ENCODE assay signal across 19 mouse cellular contexts in the genomic region with DNA sequence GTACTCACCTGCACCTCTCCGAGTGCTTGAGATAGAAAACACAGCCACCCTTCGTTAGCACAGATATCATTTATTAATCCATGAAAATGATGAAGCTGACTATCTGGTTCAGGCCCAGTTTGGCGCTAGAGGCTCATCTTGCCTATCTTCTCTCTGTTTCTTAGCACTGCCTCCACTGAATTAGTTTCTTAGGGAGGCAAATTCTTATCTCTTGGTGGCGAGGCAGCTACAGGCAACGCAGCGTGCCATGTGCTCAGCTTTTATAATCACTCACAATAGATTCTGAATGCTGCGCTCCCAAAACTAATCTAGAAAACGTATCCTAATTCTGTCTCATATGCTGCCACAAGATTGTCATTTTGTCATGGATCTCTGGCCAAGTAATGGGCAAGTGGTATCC. TPM values are rescaled to one million over a fixed set of nuclear protein-coding genes. Genes with fewer than 3 reads are reported as not detected.
DNase-seq lines count a peak whose midpoint lies in the region; ATAC-seq and TF ChIP-seq lines count a peak whose summit lies in the region.
"Had no signal": no experiment of that assay in that cellular context is flagged by ENCODE, and none has a peak within 500 bp of the region (broad histone marks: within the 10 kb centered on the region; RNA-seq: fewer than 3 reads in every experiment).

No protein-coding gene starts in this region.

- no peak overlapping the region for H3K4me3 ChIP-seq in MEL (ENCODE audit: control insufficient read depth in 1 of 2, insufficient read depth in 1 of 2, low read depth in 2 of 2, low read length in 2 of 2)
- peak overlapping the region in 1 of 2 experiments; percentile 29; a peak in 1 of 4 replicates for H3K4me3 ChIP-seq in liver, embryonic 14.5 days (ENCODE audit: insufficient read depth in 1 of 2, low read depth in 2 of 2, low read length in 2 of 2)
- no peak overlapping the region for H3K4me3 ChIP-seq in hindbrain, postnatal 0 days (ENCODE audit: low read length)
- H3K4me3 ChIP-seq: embryonic facial prominence, embryonic 12.5 days; gastrocnemius, adult 2 months; hindbrain, embryonic 12.5 days had no signal

- no peak for DNase-seq in MEL (ENCODE audit: low read depth, low spot score)
- peak; percentile 46 for DNase-seq in liver
- peak in 1 of 3 experiments; percentile 51 for DNase-seq in liver, embryonic 14.5 days (ENCODE audit: low read depth in 3 of 3, low spot score in 3 of 3)
- DNase-seq in T-cell, adult 2 months (ENCODE audit: low spot score) = no peak
- DNase-seq in hindbrain, postnatal 0 days (ENCODE audit: low spot score) = no peak
- DNase-seq in right cerebral cortex, postnatal 36 days (ENCODE audit: low spot score in 2 of 2) = no peak
- DNase-seq: adrenal gland, adult 8-10 months; cerebellum, adult 11 months; cerebellum, adult 9-10 months; gastrocnemius, postnatal 25 days had no signal

- peak overlapping the region; percentile 47 for H3K4me2 ChIP-seq in liver, embryonic 14.5 days (ENCODE audit: low read depth)
- no peak overlapping the region for H3K4me2 ChIP-seq in hindbrain, postnatal 0 days (ENCODE audit: low read depth, low read length)
- H3K4me2 ChIP-seq: embryonic facial prominence, embryonic 12.5 days; hindbrain, embryonic 12.5 days had no signal

- TF ChIP-seq POLR2A in MEL (IDR thresholded peaks at IDR 0.05; ENCODE audit: control insufficient read depth in 1 of 2, insufficient read depth in 1 of 2, low read depth in 1 of 2, low read length in 2 of 2, poor library complexity in 1 of 2) = no peak

- H3K4me1 ChIP-seq in MEL (ENCODE audit: control insufficient read depth in 1 of 2, insufficient read depth in 2 of 2, low read length in 2 of 2) = 0 out of 4 replicates have a peak, but pooled peaks cover 0 to 4% of the 10 kb centered on the region in 2 experiments
- peaks cover 23 to 39% of the 10 kb centered on the region in 2 experiments for H3K4me1 ChIP-seq in liver, embryonic 14.5 days (replicated peaks; ENCODE audit: control insufficient read depth in 2 of 2, insufficient read depth in 2 of 2, low read length in 1 of 2)
- no peaks in the 10 kb centered on the region for H3K4me1 ChIP-seq in hindbrain, postnatal 0 days (ENCODE audit: insufficient read depth, low read length)

- ATAC-seq in liver, embryonic 14.5 days (ENCODE audit: insufficient read depth) = peak; percentile 74
- peak; percentile 71 for ATAC-seq in megakaryocyte progenitor cell, adult 5-6 weeks (replicated peaks; ENCODE audit: poor library complexity)
- ATAC-seq in hindbrain, postnatal 0 days = no peak
- ATAC-seq: forebrain, embryonic 14.5 days; Patski had no signal

- TF ChIP-seq EP300 in MEL (IDR thresholded peaks at IDR 0.05; ENCODE audit: low read depth in 1 of 2, low read length in 2 of 2) = no peak
- TF ChIP-seq EP300 in liver, embryonic 14.5 days (IDR thresholded peaks at IDR 0.05; ENCODE audit: low read depth) = no peak; the same call in 1 of the 2 replicates

- TF ChIP-seq RAD21 in MEL (IDR thresholded peaks at IDR 0.05; ENCODE audit: low read depth, low read length) = no peak

- H3K9ac ChIP-seq in MEL (ENCODE audit: control insufficient read depth, low read depth, low read length, poor library complexity, severe bottlenecking) = no peak overlapping the region
- peak overlapping the region; percentile 27; the same call in 1 of the 2 replicates for H3K9ac ChIP-seq in liver, embryonic 14.5 days (replicated peaks)
- no peak overlapping the region for H3K9ac ChIP-seq in hindbrain, postnatal 0 days (replicated peaks; ENCODE audit: low read length)
- H3K9ac ChIP-seq: embryonic facial prominence, embryonic 12.5 days; hindbrain, embryonic 12.5 days had no signal

- H3K9me3 ChIP-seq in MEL (replicated peaks; ENCODE audit: insufficient read depth, low read length) = no peaks in the 10 kb centered on the region
- no peaks in the 10 kb centered on the region for H3K9me3 ChIP-seq in liver, embryonic 14.5 days (ENCODE audit: control insufficient read depth, low read length)
- H3K9me3 ChIP-seq in hindbrain, postnatal 0 days (ENCODE audit: low read length) = no peaks in the 10 kb centered on the region
- H3K9me3 ChIP-seq: embryonic facial prominence, embryonic 12.5 days; hindbrain, embryonic 12.5 days had no signal

- 29% methylated on average over 8 of the region's 8 CpGs for WGBS in liver, embryonic 14.5 days (ENCODE audit: insufficient replicate concordance)
- WGBS in hindbrain, postnatal 0 days = 85% methylated on average over 8 of the region's 8 CpGs

- H3K36me3 ChIP-seq in MEL (ENCODE audit: control insufficient read depth in 1 of 2, insufficient read depth in 2 of 2, low read length in 2 of 2) = no peaks in the 10 kb centered on the region
- H3K36me3 ChIP-seq in liver, embryonic 14.5 days (replicated peaks; ENCODE audit: control insufficient read depth, insufficient read depth, low read depth) = peaks cover 70% of the 10 kb centered on the region
- H3K36me3 ChIP-seq in hindbrain, postnatal 0 days (ENCODE audit: insufficient read depth, low read length) = no peaks in the 10 kb centered on the region
- H3K36me3 ChIP-seq: embryonic facial prominence, embryonic 12.5 days; hindbrain, embryonic 12.5 days had no signal

- TF ChIP-seq CTCF in MEL (IDR thresholded peaks at IDR 0.05 in 2 of 3, conservative IDR thresholded peaks at IDR 0.05 in 1 of 3; ENCODE audit: control insufficient read depth in 1 of 3, insufficient read depth in 1 of 3, low read depth in 2 of 3, low read length in 3 of 3, poor library complexity in 1 of 3, severe bottlenecking in 1 of 3) = no peak
- no peak for TF ChIP-seq CTCF in liver, embryonic 14.5 days (IDR thresholded peaks at IDR 0.05; ENCODE audit: low read depth)
- no peak for TF ChIP-seq CTCF in hindbrain, postnatal 0 days (IDR thresholded peaks at IDR 0.05; ENCODE audit: low read depth)

- no peak overlapping the region for H3K27ac ChIP-seq in MEL (ENCODE audit: control insufficient read depth, low read depth, low read length)
- H3K27ac ChIP-seq in liver, embryonic 14.5 days = peak overlapping the region; percentile 68
- no peak overlapping the region for H3K27ac ChIP-seq in hindbrain, postnatal 0 days
- H3K27ac ChIP-seq: embryonic facial prominence, embryonic 12.5 days; gastrocnemius, adult 2 months; hindbrain, embryonic 12.5 days had no signal

- no peaks in the 10 kb centered on the region for H3K79me2 ChIP-seq in MEL (ENCODE audit: control insufficient read depth, insufficient read depth, low read length, poor library complexity)

- peaks cover 0 to 1% of the 10 kb centered on the region in 2 experiments; a peak in 1 of 4 replicates for H3K27me3 ChIP-seq in MEL (ENCODE audit: control insufficient read depth in 1 of 2, insufficient read depth in 2 of 2, low read length in 2 of 2)
- no peaks in the 10 kb centered on the region for H3K27me3 ChIP-seq in liver, embryonic 14.5 days (ENCODE audit: control insufficient read depth, insufficient read depth, low read length)
- H3K27me3 ChIP-seq in hindbrain, postnatal 0 days (ENCODE audit: insufficient read depth, low read length) = no peaks in the 10 kb centered on the region
- H3K27me3 ChIP-seq: embryonic facial prominence, embryonic 12.5 days; hindbrain, embryonic 12.5 days; Patski had no signal

RNA-seq across cellular contexts. Expression of gene Art4, which starts 9.1 kb away (rescaled TPM):
- 0.13 and 0.50 TPM in 2 replicates for total RNA-seq in MEL (2012; rRNA removed)
- under 1 TPM in 1 of 2 experiments, not detected in 1; 0.60 TPM for polyA plus RNA-seq in MEL (2012; ENCODE audit: insufficient read depth in 1 of 2, insufficient read length in 2 of 2, low read depth in 1 of 2, low replicate concordance in 2 of 2, missing spikeins in 1 of 2)
- polyA plus RNA-seq in liver, embryonic 14.5 days (2012; rRNA removed) = 17.8 and 23.3 TPM in 2 replicates
- 20.3 and 22.6 TPM in 2 replicates for polyA plus RNA-seq in liver, embryonic 14.5 days (2014; fragmentation: Nextera tagmentation; extraction: Ambion mirVana)
- total RNA-seq in megakaryocyte progenitor cell, adult 5-6 weeks (2015) = 1.8 and 2.4 TPM in 2 replicates
- 1.8 and 6.0 TPM in 2 replicates for total RNA-seq in megakaryocyte progenitor cell, adult 5-6 weeks (2017)
- 0.37 and 0.43 TPM in 2 replicates for total RNA-seq in hindbrain, postnatal 0 days (2014; rRNA removed)
- 0.25 and 0.34 TPM in 2 replicates for polyA plus RNA-seq in hindbrain, postnatal 0 days (2015; fragmentation: Nextera tagmentation; extraction: Ambion mirVana)
- polyA plus RNA-seq: C2C12; forebrain, embryonic 14.5 days; Patski had no signal

RNA-seq across cellular contexts. Expression of gene Smco3, which starts 13.1 kb away (rescaled TPM):
- not detected in 2 replicates for total RNA-seq in MEL (2012; rRNA removed)
- polyA plus RNA-seq in MEL (2012; ENCODE audit: insufficient read depth in 1 of 2, insufficient read length in 2 of 2, low read depth in 1 of 2, low replicate concordance in 2 of 2, missing spikeins in 1 of 2) = not detected
- polyA plus RNA-seq in liver, embryonic 14.5 days (2012; rRNA removed) = 0.11 and 0.18 TPM in 2 replicates
- 0.15 TPM in 1 of 2 replicates, not detected in the other for polyA plus RNA-seq in liver, embryonic 14.5 days (2014; fragmentation: Nextera tagmentation; extraction: Ambion mirVana)
- total RNA-seq in megakaryocyte progenitor cell, adult 5-6 weeks (2015) = 0.07 TPM in 1 of 2 replicates, not detected in the other
- total RNA-seq in megakaryocyte progenitor cell, adult 5-6 weeks (2017) = 0.33 and 1.2 TPM in 2 replicates
- 1.8 TPM in 2 replicates for total RNA-seq in hindbrain, postnatal 0 days (2014; rRNA removed)
- 0.56 and 1.3 TPM in 2 replicates for polyA plus RNA-seq in hindbrain, postnatal 0 days (2015; fragmentation: Nextera tagmentation; extraction: Ambion mirVana)
- total RNA-seq: gastrocnemius, adult 2 months had no signal
- polyA plus RNA-seq: heart, embryonic 14.5 days had no signal

RNA-seq across cellular contexts. Expression of gene Wbp11, which starts 20.4 kb away (rescaled TPM):
- total RNA-seq in MEL (2012; rRNA removed) = 43.5 and 58.0 TPM in 2 replicates
- polyA plus RNA-seq in MEL (2012; ENCODE audit: insufficient read depth in 1 of 2, insufficient read length in 2 of 2, low read depth in 1 of 2, low replicate concordance in 2 of 2, missing spikeins in 1 of 2) = 100 to 1,000 TPM; 294 to 411 TPM
- 27.1 and 37.6 TPM in 2 replicates for polyA plus RNA-seq in liver, embryonic 14.5 days (2012; rRNA removed)
- polyA plus RNA-seq in liver, embryonic 14.5 days (2014; fragmentation: Nextera tagmentation; extraction: Ambion mirVana) = 51.3 and 59.3 TPM in 2 replicates
- total RNA-seq in megakaryocyte progenitor cell, adult 5-6 weeks (2015) = 112 and 118 TPM in 2 replicates
- 40.9 and 47.7 TPM in 2 replicates for total RNA-seq in megakaryocyte progenitor cell, adult 5-6 weeks (2017)
- 37.1 and 39.4 TPM in 2 replicates for total RNA-seq in hindbrain, postnatal 0 days (2014; rRNA removed)
- 78.1 and 81.2 TPM in 2 replicates for polyA plus RNA-seq in hindbrain, postnatal 0 days (2015; fragmentation: Nextera tagmentation; extraction: Ambion mirVana)

RNA-seq across cellular contexts. Expression of gene BC049715, which starts 21.0 kb away (rescaled TPM):
- total RNA-seq in MEL (2012; rRNA removed) = 0.26 and 0.27 TPM in 2 replicates
- polyA plus RNA-seq in MEL (2012; ENCODE audit: insufficient read depth in 1 of 2, insufficient read length in 2 of 2, low read depth in 1 of 2, low replicate concordance in 2 of 2, missing spikeins in 1 of 2) = 1 to 10 TPM in 1 of 2 experiments, not detected in 1; 1.2 TPM
- 0.13 and 0.73 TPM in 2 replicates for polyA plus RNA-seq in liver, embryonic 14.5 days (2012; rRNA removed)
- polyA plus RNA-seq in liver, embryonic 14.5 days (2014; fragmentation: Nextera tagmentation; extraction: Ambion mirVana) = 0.57 and 0.71 TPM in 2 replicates
- 1.2 and 2.2 TPM in 2 replicates for total RNA-seq in megakaryocyte progenitor cell, adult 5-6 weeks (2015)
- total RNA-seq in megakaryocyte progenitor cell, adult 5-6 weeks (2017) = 3.5 and 8.7 TPM in 2 replicates
- 0.50 and 1.2 TPM in 2 replicates for total RNA-seq in hindbrain, postnatal 0 days (2014; rRNA removed)
- 2.8 and 4.2 TPM in 2 replicates for polyA plus RNA-seq in hindbrain, postnatal 0 days (2015; fragmentation: Nextera tagmentation; extraction: Ambion mirVana)
- total RNA-seq: gastrocnemius, postnatal 25 days had no signal

RNA-seq across cellular contexts. Expression of gene Mgp, which starts 27.2 kb away (rescaled TPM):
- total RNA-seq in MEL (2012; rRNA removed) = not detected in 2 replicates
- not detected for polyA plus RNA-seq in MEL (2012; ENCODE audit: insufficient read depth in 1 of 2, insufficient read length in 2 of 2, low read depth in 1 of 2, low replicate concordance in 2 of 2, missing spikeins in 1 of 2)
- 0.88 and 1.6 TPM in 2 replicates for polyA plus RNA-seq in liver, embryonic 14.5 days (2012; rRNA removed)
- 0.96 and 1.2 TPM in 2 replicates for polyA plus RNA-seq in liver, embryonic 14.5 days (2014; fragmentation: Nextera tagmentation; extraction: Ambion mirVana)
- total RNA-seq in megakaryocyte progenitor cell, adult 5-6 weeks (2015) = not detected in 2 replicates
- total RNA-seq in megakaryocyte progenitor cell, adult 5-6 weeks (2017) = not detected in 2 replicates
- total RNA-seq in hindbrain, postnatal 0 days (2014; rRNA removed) = 23.6 and 34.6 TPM in 2 replicates
- polyA plus RNA-seq in hindbrain, postnatal 0 days (2015; fragmentation: Nextera tagmentation; extraction: Ambion mirVana) = 74.4 and 81.8 TPM in 2 replicates
- total RNA-seq: granulocyte monocyte progenitor cell, adult 5-6 weeks had no signal
